Mouse (Mus musculus): ENCODE results near the gene Tmem87b.

Gene Tmem87b

DNA sequence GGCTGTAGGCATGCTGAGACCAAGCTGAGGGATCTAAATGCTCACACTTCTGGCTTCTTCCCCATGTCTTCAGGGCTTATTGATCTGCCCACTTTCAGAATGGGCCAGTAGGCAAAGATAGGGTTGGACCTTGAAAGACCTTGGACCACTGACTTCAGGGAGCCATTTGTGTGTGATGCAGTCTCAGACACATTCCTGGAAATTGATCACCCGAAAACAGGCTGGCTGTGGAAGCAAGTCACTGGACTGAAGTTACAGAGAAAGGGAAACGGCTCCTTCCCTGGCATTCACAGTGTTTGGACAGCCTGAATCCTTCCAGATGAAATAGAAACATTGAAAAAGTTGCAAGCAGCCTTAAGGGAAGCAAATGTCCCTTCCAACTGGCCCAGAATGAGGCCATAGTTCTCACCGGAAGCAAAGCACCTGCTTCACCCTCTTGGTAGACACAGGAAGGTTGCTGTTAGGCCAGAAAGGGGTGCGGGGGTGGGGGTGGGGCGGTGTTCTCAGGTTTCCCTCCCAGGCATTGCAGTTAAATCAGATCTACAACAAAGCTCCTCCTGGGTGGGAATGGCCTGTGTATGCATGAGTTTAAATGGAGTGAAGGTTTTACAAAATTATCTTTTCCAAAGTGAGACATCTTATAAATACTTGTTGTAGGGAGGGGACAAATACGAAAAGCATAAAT lies 70.1 kb downstream of the Tmem87b start:
- ATAC-seq (ENCODE audit: low TSS enrichment) = no peak

DNA sequence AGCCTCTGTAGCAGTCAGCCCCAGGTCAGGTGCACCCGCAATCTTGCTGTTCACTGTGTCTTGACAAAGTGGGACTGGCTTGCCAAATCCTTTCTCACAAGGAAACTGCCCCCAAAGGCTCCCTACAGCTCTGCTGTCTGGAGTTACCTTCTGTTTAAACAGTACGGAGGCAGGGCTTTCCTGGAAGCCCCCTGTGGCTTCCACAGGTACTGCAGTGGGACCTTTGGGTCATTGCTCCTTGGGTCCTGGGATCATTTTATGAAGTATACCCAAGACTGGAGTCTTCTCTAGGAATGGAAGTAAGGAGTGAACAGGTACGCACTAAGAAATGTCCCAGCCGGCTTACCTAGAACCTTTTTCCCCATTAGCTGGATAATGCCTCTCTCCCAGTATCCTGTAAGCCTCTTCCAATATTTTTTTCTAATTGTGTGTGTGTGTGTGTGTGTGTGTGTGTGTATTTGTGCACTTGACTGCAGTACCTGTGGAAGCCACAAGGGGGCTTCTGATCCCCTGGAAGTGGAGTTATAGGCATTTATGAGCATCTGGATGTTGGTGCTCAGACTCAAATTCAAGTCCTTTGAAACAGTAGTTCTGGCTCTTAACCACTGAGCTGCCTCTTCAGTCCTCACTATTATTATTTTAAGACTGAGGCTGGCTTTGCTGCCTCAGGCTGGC lies 72.9 kb downstream of the Tmem87b start:
- ATAC-seq (ENCODE audit: low TSS enrichment) = no peak

DNA sequence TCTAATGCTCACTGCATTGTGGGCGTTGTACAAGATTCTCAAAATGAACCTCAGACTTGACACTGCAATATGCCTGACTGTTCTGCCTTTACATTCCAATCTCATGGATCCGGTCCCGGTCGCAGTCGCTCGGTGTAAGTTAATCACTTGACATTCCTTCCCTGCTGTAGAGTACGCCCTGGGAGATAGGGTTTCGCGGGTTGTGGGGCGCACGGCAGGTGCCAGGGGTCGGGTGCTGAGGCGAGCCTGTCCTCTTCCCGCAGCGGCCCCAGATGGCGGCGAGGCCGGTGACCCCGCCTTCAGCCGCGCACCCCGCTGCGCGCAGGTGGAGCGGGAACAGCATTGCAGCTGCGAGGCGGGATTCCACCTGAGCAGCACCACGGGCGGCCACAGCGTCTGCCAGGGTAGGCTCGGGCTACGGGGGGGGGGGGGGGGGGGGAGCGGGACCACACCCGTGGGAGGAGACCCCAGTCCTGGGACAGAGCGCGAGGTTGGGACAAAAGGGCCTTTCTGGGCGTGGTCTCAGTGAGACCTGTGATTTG lies 74.3 kb downstream of the Tmem87b start:
- peak; percentile 41; the same call in 1 of the 2 replicates for ATAC-seq (ENCODE audit: low TSS enrichment)

DNA sequence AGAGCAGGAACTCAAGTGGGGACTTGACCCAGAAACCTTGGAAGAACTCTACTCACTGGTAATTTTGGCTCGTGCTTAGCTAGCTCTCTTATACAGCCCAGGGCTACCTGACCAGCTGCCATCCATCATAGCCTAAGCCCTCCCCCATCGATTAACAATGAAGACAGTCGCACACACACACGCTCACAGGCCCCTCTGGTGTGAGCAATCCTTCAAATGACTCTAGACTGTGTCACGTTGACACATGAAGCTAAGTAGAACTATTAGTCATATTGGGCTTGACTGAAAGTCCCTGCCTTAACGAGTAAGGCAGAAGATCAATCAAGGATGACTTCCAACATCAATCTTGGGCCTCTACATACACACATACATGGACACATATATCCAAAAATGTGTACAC lies 84.9 kb downstream of the Tmem87b start:
- ATAC-seq (ENCODE audit: low TSS enrichment) = no peak

DNA sequence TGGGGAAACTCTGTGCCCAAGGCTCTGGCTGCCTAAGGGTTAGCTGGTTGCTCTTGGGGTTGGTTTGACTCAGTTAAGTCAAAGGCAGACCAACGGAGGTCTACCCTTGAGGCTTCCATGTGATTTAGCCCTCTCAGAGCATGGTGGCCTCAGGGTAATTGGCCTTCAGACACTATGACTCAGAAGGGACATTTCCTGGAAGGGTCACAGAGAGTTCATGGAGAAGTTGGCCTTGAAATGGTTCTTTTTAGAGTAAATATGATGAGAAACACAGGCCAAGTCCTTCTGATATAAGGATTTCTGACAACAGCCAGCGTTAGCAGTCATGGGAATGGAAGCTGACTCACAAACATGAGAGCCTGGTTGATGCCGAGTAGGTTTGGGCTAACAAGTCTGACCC lies 85.7 kb downstream of the Tmem87b start:
- no peak for ATAC-seq (ENCODE audit: low TSS enrichment)
